Comparison of ENCODE assay signal across 27 mouse cellular contexts in genomic region chr3:9450521-9450920, GRCm38 (mm10).
DNase-seq lines count a peak whose midpoint lies in the region; ATAC-seq lines count a peak whose summit lies in the region.
"Had no signal": no experiment of that assay in that cellular context is flagged by ENCODE, and none has a peak within 500 bp of the region (broad histone marks: within the 10 kb centered on the region; RNA-seq: fewer than 3 reads in every experiment).

No protein-coding gene starts in this region.

- no peaks in the 10 kb centered on the region for H3K36me3 ChIP-seq in midbrain, embryonic 11.5 days (ENCODE audit: control insufficient read depth, insufficient read depth, low read length)
- peaks cover 36% of the 10 kb centered on the region for H3K36me3 ChIP-seq in midbrain, embryonic 10.5 days

- H3K9me3 ChIP-seq in midbrain, embryonic 11.5 days (ENCODE audit: control insufficient read depth, low read length), result no peaks in the 10 kb centered on the region
- H3K9me3 ChIP-seq in midbrain, embryonic 10.5 days (replicated peaks), result 0 out of 2 replicates have a peak, but pooled peaks cover 3% of the 10 kb centered on the region
- H3K9me3 ChIP-seq: embryonic facial prominence, embryonic 12.5 days; embryonic facial prominence, embryonic 15.5 days; heart, embryonic 10.5 days; hindbrain, embryonic 12.5 days; intestine, embryonic 15.5 days had no signal

- H3K4me1 ChIP-seq in midbrain, embryonic 11.5 days (ENCODE audit: control insufficient read depth, insufficient read depth, low read length), result no peaks in the 10 kb centered on the region
- H3K4me1 ChIP-seq in midbrain, embryonic 10.5 days, result peaks cover 9% of the 10 kb centered on the region
- H3K4me1 ChIP-seq: embryonic facial prominence, embryonic 12.5 days; embryonic facial prominence, embryonic 15.5 days; hindbrain, embryonic 12.5 days; intestine, embryonic 15.5 days had no signal

- DNase-seq in midbrain, embryonic 11.5 days (ENCODE audit: low spot score, missing footprints), result peak; percentile 21
- no peak for DNase-seq in midbrain, embryonic 10.5 days (ENCODE audit: low spot score)
- DNase-seq in ES-CJ7 (ENCODE audit: low read depth, low spot score) (peak; percentile 36), WW6 (ENCODE audit: low read depth, low spot score) (peak; percentile 11)
- DNase-seq in neural tube, embryonic 10.5 days (ENCODE audit: extremely low spot score, low spot score), result no peak
- DNase-seq in gastrocnemius, postnatal 10 days, result no peak
- DNase-seq: adrenal gland, adult 2 months; adrenal gland, postnatal 14 days; B cell, adult 2 months; cerebellum, adult 11 months; cerebellum, adult 2 months; cerebellum, adult 9-11 months; cerebellum, postnatal 25 days; forebrain, postnatal 0 days; gastrocnemius, adult 2 months; gastrocnemius, postnatal 25 days; heart, adult 2 months; heart, postnatal 14 days; kidney, adult 11 months had no signal

- H3K4me3 ChIP-seq in midbrain, embryonic 11.5 days (ENCODE audit: low read depth, low read length), result no peak overlapping the region
- no peak overlapping the region for H3K4me3 ChIP-seq in midbrain, embryonic 10.5 days
- H3K4me3 ChIP-seq: embryonic facial prominence, embryonic 12.5 days; embryonic facial prominence, embryonic 15.5 days; gastrocnemius, adult 2 months; heart, adult 2 months; heart, embryonic 10.5 days; heart, embryonic 13.5 days; hindbrain, embryonic 12.5 days; intestine, embryonic 15.5 days had no signal

- H3K9ac ChIP-seq in midbrain, embryonic 11.5 days (ENCODE audit: low read length), result no peak overlapping the region
- H3K9ac ChIP-seq: embryonic facial prominence, embryonic 12.5 days; embryonic facial prominence, embryonic 15.5 days; forebrain, postnatal 0 days; heart, embryonic 13.5 days; hindbrain, embryonic 12.5 days; intestine, embryonic 15.5 days had no signal

- ATAC-seq in midbrain, embryonic 11.5 days (ENCODE audit: low FRiP score), result no peak
- ATAC-seq: forebrain, embryonic 14.5 days; forebrain, postnatal 0 days; intestine, embryonic 15.5 days had no signal

- no peak overlapping the region for H3K4me2 ChIP-seq in midbrain, embryonic 11.5 days
- H3K4me2 ChIP-seq: embryonic facial prominence, embryonic 12.5 days; embryonic facial prominence, embryonic 15.5 days; heart, embryonic 13.5 days; hindbrain, embryonic 12.5 days; intestine, embryonic 15.5 days had no signal

- H3K27ac ChIP-seq in midbrain, embryonic 11.5 days (ENCODE audit: low read depth, low read length), result no peak overlapping the region
- H3K27ac ChIP-seq in midbrain, embryonic 10.5 days (replicated peaks), result no peak overlapping the region
- H3K27ac ChIP-seq: embryonic facial prominence, embryonic 12.5 days; embryonic facial prominence, embryonic 15.5 days; gastrocnemius, adult 2 months; heart, adult 2 months; heart, embryonic 10.5 days; hindbrain, embryonic 12.5 days; intestine, embryonic 15.5 days had no signal

- no peaks in the 10 kb centered on the region for H3K27me3 ChIP-seq in midbrain, embryonic 11.5 days (ENCODE audit: control insufficient read depth, insufficient read depth, low read length)
- no peaks in the 10 kb centered on the region for H3K27me3 ChIP-seq in midbrain, embryonic 10.5 days (ENCODE audit: low read depth, poor library complexity, severe bottlenecking)
- H3K27me3 ChIP-seq: CH12.LX; embryonic facial prominence, embryonic 12.5 days; embryonic facial prominence, embryonic 15.5 days; heart, embryonic 13.5 days; hindbrain, embryonic 12.5 days; intestine, embryonic 15.5 days had no signal

- 96% methylated on average over 12 of the region's 12 CpGs for WGBS in midbrain, embryonic 11.5 days
- 92% methylated on average over 12 of the region's 12 CpGs for WGBS in midbrain, embryonic 10.5 days

Comparison
In these comparisons a context has a peak if more than half of its experiments do, and no peak if none do; other contexts are left out.
1. DNase-seq: peak in midbrain, embryonic 11.5 days (single experiment), ES-CJ7 (single experiment) and WW6 (single experiment); none in midbrain, embryonic 10.5 days (single experiment), neural tube, embryonic 10.5 days (single experiment) and gastrocnemius, postnatal 10 days (single experiment).